Mouse (Mus musculus): ENCODE results near the gene Psmb7.

DNA sequence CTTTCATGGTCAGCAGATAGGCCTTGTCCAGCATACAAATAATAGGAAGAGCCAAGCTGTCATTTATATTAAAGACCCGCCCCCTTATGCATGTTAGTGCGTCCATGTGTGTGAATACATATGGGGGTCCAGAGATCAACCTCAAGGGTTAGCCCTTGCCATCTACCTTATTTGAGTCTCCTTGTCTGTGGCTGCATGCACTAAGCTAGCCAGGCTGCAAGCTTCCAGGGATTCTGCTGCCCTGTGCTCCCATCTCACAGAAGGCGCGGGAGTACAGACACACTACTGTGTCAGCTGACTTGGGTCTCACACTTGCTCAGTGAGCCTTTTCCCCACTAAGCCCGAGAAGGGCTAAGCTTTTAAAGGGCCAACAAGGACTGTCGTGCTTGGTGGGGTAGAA is 103.2 kb downstream of the Psmb7 start:
- TF ChIP-seq POLR2A (IDR thresholded peaks at IDR 0.05; ENCODE audit: borderline replicate concordance, control insufficient read depth, low read depth, low read length) (no peak), CTCF (IDR thresholded peaks at IDR 0.05; ENCODE audit: control insufficient read depth, insufficient read depth, low read length) (no peak)
